Mouse (Mus musculus) spleen, postnatal 10 days (tissue): ENCODE data around the gene Tmx1.
A peak's percentile ranks its signal among the peaks of the same experiment; 100 is the strongest.

Experiments
- DNase-seq, 2 experiments: peaks; one replicate each; pipeline ENCODE4 v3.0.0; 2021 to 2022; ENCODE audit warnings: low spot score in 2 of 2

The Tmx1 gene

GRCm38 (mm10) chr12:70452726-70453645 lies at the start of gene Tmx1:
Gene Tmx1, plus strand, starts transcription at chr12:70453095.
- DNase-seq = peak; percentile 95 to 97

- DNase-seq = no peak
Observed at GRCm38 (mm10) chr12:70404327-70404726, 48.6 kb upstream of the Tmx1 start.

- no peak for DNase-seq
Observed at GRCm38 (mm10) chr12:70408396-70408795, 44.5 kb upstream of the Tmx1 start.

- no peak for DNase-seq
Observed at GRCm38 (mm10) chr12:70409600-70409999, 43.3 kb upstream of the Tmx1 start.

DNA sequence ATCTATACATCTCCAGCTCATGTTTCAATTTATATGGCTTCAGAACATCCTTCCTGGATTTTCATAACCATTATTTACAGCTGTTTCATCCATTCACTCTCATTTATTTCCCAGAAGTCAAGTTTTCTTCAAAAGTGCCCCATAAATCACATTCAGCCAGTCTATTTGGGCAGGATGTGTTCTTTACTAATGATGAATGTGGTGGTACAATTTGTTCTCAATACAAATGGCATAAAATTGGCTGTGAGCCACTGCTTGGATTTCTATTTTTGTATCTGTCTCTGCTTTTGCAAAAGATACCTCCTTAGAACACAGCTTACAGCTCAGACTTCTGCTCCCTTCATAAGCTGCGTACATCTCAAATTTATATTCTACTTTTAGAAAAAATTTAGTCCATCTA lies 32.7 kb upstream of the Tmx1 start:
- DNase-seq = no peak

- no peak for DNase-seq
Observed at GRCm38 (mm10) chr12:70421028-70421427, 31.9 kb upstream of the Tmx1 start.

DNA sequence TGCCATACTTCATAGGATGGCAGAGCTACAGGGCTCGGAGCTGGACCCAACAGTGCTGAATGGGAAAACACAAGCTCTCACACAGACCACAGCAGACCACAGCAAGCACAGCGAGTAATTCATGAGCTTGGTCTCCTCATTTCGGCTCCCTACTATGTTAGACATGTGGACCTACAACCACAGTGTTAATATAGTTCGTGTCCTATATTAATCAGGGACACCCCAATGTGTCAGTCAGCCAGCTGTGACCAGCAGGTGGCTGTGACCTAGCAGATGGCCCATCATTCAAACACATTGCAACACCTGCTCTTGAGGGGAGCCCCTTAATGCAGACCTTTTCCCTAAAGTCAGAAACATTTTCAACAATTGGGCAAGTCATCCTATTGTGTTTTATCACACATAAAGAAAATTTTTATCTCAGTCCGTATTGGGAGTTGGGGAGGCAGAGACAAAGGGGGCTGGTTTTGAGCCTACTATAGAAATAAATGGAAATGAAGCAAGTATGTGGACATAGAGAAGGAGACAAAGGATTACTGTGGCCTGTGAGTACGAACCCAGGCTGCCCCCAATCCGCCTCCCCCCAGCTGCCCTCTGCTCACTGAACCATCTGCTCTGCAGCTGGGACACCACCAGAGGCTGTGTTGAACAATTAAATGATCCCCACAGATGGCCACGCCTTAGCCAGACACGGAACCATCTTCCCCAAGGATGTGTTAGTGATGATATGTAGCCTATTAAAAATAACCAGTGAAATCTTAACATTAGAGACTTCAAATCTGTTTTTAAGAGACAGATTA lies 30.4 kb upstream of the Tmx1 start:
- DNase-seq = no peak

DNA sequence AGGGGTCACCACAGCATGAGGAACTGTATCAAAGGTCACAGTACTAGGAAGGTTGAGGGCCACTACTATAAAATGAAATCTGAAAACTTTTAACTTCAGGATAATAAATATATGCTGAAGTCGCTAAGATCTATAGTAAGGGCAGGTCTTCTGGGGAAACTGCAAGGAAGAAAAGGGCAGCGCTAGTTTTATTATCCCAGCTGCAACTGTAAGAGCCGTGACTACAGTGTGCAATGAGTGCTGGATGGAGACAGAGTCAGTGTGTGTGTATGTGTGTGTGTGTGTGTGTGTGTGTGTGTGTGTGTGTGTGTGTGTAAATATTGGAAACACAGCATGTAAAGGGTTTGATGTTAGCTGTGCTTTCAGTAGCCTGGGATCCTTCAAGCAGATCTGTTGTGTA lies 25.0 kb upstream of the Tmx1 start:
- no peak for DNase-seq

DNA sequence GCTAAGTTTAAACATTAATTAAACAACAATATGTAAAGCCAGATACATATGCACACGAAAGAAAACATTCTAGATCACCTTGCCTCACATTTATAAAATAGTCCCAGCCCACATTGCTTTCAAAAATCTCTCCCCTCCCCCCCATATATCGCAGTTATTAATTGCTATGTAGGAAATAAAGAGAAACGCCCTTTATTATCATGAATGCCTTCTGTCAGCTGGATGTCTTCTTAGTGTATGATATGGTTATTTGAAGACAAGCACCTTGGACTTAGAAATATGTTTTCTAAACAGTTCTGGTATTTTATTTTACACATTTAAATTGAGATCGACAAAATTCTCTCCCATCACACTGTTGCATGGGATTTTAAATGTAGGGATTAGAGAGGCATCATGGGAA lies 23.3 kb upstream of the Tmx1 start:
- no peak for DNase-seq

- DNase-seq = peak in 1 of 2 experiments; percentile 65
Observed at GRCm38 (mm10) chr12:70430307-70430950, 22.5 kb upstream of the Tmx1 start.

DNA sequence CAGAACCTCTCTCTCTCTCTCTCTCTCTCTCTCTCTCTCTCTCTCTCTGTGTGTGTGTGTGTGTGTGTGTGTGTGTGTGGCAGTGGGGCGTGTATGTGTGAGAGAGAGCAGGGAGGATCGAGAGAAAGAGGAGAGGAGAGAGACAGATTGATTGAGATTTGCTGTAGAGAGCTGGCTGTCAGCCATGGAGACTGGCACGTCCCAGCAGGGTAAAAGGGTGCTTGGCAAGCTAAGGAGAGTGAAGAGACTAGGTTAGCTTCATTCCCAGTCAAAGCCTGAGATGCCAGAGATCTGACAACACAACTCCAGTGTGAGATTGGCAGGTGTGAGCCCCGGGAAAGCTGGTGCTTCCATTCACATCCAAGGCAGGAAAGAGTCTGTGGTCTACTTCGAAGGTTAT lies 21.5 kb upstream of the Tmx1 start:
- DNase-seq = no peak

DNA sequence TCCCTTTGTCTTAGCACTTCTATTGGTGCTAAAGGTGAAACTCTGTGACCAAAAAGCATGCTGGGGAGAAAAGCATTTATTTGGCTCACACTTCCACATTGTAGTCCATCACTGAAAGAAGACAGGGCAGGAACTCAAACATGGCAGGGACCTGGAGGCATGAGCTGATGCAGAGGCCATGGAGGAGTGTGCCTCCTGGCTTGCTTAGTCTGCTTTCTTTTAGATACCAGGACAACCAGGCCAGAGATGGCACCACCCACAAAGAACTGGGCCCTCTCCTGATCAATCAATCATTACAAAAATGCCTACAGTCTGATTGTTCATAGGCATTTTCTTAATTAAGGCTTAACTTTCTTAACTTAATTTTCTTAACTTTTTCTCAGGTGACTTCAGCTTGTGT lies 2.9 kb upstream of the Tmx1 start:
- DNase-seq = no peak

DNA sequence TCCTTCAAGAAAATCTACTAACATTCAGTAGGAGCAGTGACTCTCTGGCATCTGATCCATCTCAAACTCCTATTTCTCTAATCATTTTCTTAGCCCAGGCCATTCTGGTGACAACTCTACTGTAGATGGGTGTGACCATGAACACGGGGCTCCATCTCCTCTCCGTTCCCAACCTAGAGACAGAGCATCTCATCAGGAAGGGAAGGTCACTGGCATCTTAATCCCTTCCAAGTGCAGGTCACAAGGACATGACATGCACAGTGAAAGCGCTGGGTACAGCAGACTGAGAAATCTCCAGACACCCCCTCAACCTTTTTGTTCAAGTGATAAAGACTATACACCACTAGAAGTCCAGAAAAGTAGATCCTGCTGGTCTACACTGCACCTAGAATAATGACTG lies 1.4 kb upstream of the Tmx1 start:
- DNase-seq = peak; percentile 30 to 41

DNA sequence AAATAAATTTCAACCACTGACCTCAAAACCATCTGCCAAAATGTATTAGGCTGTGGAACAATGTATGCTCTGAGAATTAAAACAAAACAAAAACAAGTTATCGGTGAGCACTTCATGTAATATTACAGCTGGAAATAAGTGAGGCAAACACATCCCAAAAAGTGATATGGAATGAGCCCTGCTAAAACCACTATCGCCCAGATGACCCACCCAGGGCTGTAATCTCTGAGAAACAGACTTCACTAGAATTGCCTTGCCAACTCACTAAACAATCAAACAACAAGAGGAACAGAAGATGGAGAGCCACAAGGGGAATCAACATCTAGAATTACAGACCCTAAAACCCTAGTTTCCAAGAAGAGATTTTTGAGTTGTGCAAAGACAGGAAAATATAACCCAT lies 752 bp upstream of the Tmx1 start:
- DNase-seq = peak in 1 of 2 experiments; percentile 52

DNA sequence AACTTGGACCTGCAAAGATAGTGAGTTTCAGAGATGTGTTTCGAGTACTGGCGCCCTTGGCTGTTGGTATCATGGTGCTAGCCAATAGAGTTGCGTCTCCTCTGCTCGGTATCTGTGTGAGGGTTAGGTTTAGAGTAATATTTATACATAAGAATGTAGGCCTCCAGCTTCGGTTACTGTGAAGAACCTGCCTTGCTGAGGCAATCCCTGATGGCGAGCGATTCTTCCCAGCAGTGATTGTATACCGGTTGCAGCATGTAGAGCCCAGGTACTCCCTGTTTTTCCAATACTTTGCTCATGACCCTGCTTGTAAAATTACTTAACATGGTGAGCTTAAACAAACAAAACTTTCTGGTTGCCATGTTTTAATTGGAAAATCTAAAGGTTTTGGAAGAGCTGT lies 2.3 kb downstream of the Tmx1 start:
- no peak for DNase-seq

GRCm38 (mm10) chr12:70459546-70459945 lies 6.7 kb downstream of the Tmx1 start:
- DNase-seq = no peak

DNA sequence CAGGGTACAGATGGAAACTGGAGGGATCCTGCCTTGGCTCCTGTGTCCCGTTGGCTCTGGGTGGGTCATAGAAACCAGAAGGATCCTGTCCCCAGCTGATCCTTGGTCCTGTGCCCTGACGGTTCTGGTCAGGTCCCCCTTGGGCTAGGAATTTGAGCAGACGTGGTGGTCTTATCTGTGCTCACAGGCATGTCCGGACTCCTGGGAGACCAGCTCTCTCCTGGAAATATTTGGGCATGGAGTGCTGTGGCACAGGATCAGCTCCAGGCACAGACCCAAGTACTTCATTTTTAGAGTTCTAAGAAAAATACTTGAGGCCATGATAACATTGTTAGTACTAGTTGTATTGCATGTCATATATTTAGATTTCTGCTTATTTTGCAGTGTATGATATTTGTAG lies 11.1 kb downstream of the Tmx1 start:
- DNase-seq = no peak

DNA sequence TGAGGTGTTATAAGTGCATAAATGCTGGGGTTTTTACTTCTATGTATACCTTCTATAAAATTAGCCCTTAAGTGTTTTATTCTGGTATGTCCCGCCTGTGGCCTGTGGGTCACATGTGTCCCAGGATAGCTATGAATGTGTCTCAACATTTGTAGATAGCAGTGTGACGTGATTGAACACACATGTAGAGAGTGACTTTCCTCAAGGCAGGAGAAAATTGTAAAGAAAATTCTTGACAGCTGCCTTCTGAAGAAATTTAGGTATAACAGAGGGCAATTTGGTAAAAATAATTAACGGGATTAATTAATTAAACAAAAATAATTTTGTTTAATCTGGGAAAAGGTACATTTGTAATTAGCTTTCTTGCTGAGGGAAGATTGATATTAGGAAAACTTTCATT lies 22.4 kb downstream of the Tmx1 start:
- no peak for DNase-seq

- DNase-seq = no peak
Observed at GRCm38 (mm10) chr12:70476884-70477576, 24.1 kb downstream of the Tmx1 start.

DNA sequence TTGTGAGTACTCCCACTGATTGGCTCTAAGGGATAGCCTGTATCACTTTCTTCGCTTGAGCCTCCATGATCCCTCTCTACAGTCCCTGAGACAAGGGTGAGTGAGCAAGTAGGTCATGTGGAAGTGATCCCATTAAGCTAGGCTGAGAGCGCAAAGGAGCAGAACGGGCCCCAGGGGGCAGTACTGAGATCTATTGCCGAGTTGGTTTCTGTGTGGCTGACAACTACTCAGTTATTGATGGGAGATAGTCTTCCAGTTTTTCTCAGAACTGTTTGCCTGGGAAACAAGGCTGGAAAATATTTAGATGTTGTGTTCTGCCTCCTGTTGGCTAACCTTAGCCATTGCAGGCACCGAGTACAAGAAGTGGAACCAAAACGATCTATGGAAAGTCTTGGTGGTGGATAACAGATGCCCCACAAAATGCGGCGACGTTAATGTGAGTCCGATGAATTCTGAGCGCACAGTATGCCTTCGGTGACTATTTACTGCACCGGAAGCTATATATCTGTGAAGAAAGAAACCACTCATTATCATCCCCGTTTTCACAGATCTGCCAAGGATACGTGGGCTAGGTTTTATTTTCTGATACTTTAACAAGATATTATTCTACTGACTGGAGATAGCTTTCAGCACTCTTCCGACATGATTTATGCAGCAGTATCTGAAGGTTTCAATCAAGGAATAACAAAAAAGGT lies 24.8 kb downstream of the Tmx1 start:
- DNase-seq = peak; percentile 34 to 65

DNA sequence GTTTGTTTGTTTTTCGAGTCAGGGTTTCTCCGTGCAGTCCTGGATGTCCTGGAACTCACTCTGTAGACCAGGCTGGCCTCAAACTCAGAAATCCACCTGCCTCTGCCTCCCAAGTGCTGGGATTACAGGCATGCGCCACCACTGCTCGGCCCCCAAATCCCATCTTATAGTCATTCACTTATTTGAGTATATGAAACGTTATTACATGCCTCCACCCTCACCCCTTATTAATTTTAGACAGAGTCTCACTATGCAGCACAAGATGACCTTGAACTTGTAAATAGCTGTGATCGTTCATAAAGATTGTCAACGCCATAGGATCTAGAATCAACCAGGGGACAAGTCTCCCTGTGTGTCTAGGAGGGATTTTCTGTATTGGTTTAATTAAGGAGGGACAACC lies 33.1 kb downstream of the Tmx1 start:
- no peak for DNase-seq
